Mouse (Mus musculus): ENCODE results near the gene Jmjd8. TPM values are rescaled to one million over a fixed set of nuclear protein-coding genes. Genes with fewer than 3 reads are reported as not detected.

The Jmjd8 gene
- polyA plus RNA-seq, 1 experiment: 65.2 TPM

GRCm38 (mm10) chr17:25830806-25831431, 2.3 kb downstream of the Jmjd8 start:
- TF ChIP-seq POLR2A (IDR thresholded peaks at IDR 0.05; ENCODE audit: borderline replicate concordance, extremely low read depth, low read depth, low read length): no peak
- no peak for TF ChIP-seq CTCF (IDR thresholded peaks at IDR 0.05; ENCODE audit: insufficient read depth, low read length)
- Histone ChIP-seq H3K4me1 (ENCODE audit: control insufficient read depth, insufficient read depth, low read length) (peaks cover 24% of the 10 kb centered on the region), H3K4me3 (replicated peaks; ENCODE audit: extremely low read depth, low read depth, low read length) (no peak overlapping the region)
- 80% methylated on average over 14 of the region's 14 CpGs for WGBS
- no peak for DNase-seq

DNA sequence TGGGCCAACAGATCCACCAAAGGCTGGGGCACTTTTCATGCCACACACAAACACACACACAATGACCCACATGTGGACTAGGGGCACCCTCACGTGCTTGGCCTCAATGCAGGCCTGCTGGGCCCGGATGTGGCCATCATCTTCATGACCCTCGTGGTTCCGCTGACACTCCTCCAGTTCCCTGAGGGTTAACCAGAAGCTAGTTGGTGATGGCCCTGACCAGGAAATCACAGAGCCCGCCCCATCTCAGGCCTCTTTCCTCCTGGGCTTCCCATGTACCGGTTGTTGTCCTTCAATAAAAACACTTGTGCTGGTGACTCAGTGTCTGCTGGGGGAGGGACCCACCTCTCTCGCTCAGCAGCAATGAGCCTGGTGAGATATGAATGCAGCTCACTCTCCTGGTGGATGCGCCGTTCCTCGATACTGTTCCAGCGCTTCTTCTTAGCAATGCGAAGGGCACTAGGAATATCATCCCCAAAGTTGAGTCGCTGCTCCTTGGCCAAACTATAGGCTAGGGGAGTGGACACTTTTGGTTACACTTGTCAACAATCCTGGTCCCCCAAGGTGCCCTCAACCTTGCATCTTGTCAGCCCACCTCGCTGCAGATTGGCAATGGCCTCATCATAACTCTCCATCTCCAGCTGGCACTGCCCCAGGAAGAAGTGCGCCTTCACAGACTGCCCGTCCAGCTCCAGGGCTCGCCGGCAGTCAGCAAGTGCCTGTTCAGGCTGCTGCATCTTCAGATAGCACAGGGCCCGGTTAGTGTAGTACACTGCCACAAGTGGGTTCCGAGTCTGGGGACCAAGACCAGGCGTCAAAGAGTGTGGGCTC, 3.0 kb downstream of the Jmjd8 start:
- TF ChIP-seq CTCF (IDR thresholded peaks at IDR 0.05; ENCODE audit: insufficient read depth, low read length) (no peak), POLR2A (IDR thresholded peaks at IDR 0.05; ENCODE audit: borderline replicate concordance, extremely low read depth, low read depth, low read length) (no peak)
- DNase-seq: no peak
- Histone ChIP-seq H3K4me3 (replicated peaks; ENCODE audit: extremely low read depth, low read depth, low read length) (peak overlapping the region; percentile 77), H3K4me1 (ENCODE audit: control insufficient read depth, insufficient read depth, low read length) (peaks cover 28% of the 10 kb centered on the region)
- 40% methylated on average over 21 of the region's 21 CpGs for WGBS

GRCm38 (mm10) chr17:25832436-25833290, 4.0 kb downstream of the Jmjd8 start:
- Histone ChIP-seq H3K4me3 (replicated peaks; ENCODE audit: extremely low read depth, low read depth, low read length) (peak overlapping the region; percentile 84), H3K4me1 (ENCODE audit: control insufficient read depth, insufficient read depth, low read length) (peaks cover 31% of the 10 kb centered on the region)
- under 1% methylated on average over 77 of the region's 77 CpGs for WGBS
- TF ChIP-seq POLR2A (IDR thresholded peaks at IDR 0.05; ENCODE audit: borderline replicate concordance, extremely low read depth, low read depth, low read length): peak; percentile 51
- no peak for TF ChIP-seq CTCF (IDR thresholded peaks at IDR 0.05; ENCODE audit: insufficient read depth, low read length)
- DNase-seq: peak; percentile 99

DNA sequence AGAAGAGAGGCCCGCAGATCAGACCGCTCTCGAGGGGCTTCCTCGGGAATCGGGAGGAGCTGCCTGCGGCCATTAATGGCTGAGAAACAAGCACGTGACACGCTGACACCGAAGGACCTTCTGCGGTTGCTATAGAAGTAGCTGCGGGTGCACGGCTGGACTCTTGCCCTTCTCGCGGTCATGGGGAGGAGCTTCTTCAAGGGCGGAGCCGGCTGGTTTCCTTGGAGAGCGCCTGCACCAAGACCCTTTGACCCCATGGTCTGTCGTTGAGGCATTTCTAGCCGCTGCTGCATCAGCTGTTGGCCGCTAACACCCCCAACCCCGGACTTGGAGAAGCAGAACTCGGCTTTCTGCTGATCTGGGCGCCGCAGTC, 4.6 kb downstream of the Jmjd8 start, which contains the start of gene Stub1:
TSS of gene Stub1 (minus strand) at position 114 of the 373 bp plus-strand sequence.
- peak within 1 kb of the TSS; percentile 84 for H3K4me3 ChIP-seq (replicated peaks; ENCODE audit: extremely low read depth, low read depth, low read length)
- peaks cover 30% of the 10 kb centered on the region for H3K4me1 ChIP-seq (ENCODE audit: control insufficient read depth, insufficient read depth, low read length)
- no peak for DNase-seq
- TF ChIP-seq POLR2A (IDR thresholded peaks at IDR 0.05; ENCODE audit: borderline replicate concordance, extremely low read depth, low read depth, low read length): no peak; the same call in 1 of the 2 replicates
- no peak for TF ChIP-seq CTCF (IDR thresholded peaks at IDR 0.05; ENCODE audit: insufficient read depth, low read length)
- under 1% methylated on average over 24 of the region's 24 CpGs for WGBS

GRCm38 (mm10) chr17:25833961-25834594, 5.4 kb downstream of the Jmjd8 start:
- Histone ChIP-seq H3K4me1 (ENCODE audit: control insufficient read depth, insufficient read depth, low read length) (peaks cover 27% of the 10 kb centered on the region), H3K4me3 (replicated peaks; ENCODE audit: extremely low read depth, low read depth, low read length) (peak overlapping the region; percentile 84)
- peak; percentile 29 for DNase-seq
- WGBS: 28% methylated on average over 6 of the region's 6 CpGs
- TF ChIP-seq CTCF (IDR thresholded peaks at IDR 0.05; ENCODE audit: insufficient read depth, low read length) (no peak), POLR2A (IDR thresholded peaks at IDR 0.05; ENCODE audit: borderline replicate concordance, extremely low read depth, low read depth, low read length) (no peak)

DNA sequence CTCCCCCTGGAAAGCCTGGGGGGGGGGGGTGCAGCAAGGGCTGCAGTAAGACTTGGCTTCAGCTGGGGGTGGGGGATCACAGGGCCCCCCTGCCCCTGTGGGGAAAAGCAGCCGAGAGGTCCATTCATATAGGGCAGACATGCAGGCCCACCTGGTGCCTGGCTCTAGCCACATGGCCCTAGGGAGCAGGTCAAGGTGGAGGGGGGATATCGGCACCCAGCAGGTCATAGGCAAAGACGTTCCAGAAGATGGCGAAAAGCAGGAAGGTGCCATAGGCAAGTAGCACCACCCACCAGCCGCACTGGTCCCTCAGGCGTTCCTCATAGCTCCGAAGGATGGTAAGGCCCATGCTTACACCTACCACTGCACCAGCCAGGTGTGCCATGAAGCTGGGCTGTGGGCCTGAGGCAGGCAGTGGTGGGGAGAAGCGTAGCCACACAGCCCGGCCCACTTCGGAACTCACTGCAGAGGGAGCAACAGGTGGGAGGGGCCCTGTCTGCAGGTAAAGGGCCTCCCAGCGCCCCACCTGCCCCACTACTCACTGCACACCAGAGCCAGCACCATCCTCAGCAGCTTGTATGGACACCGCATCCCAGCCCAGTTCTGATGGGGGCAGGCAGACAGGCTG, 6.0 kb downstream of the Jmjd8 start:
- WGBS: 79% methylated on average over 12 of the region's 12 CpGs
- no peak for DNase-seq
- TF ChIP-seq CTCF (IDR thresholded peaks at IDR 0.05; ENCODE audit: insufficient read depth, low read length) (no peak), POLR2A (IDR thresholded peaks at IDR 0.05; ENCODE audit: borderline replicate concordance, extremely low read depth, low read depth, low read length) (no peak)
- H3K4me3 ChIP-seq (replicated peaks; ENCODE audit: extremely low read depth, low read depth, low read length): no peak overlapping the region
- H3K4me1 ChIP-seq (ENCODE audit: control insufficient read depth, insufficient read depth, low read length): peaks cover 24% of the 10 kb centered on the region

DNA sequence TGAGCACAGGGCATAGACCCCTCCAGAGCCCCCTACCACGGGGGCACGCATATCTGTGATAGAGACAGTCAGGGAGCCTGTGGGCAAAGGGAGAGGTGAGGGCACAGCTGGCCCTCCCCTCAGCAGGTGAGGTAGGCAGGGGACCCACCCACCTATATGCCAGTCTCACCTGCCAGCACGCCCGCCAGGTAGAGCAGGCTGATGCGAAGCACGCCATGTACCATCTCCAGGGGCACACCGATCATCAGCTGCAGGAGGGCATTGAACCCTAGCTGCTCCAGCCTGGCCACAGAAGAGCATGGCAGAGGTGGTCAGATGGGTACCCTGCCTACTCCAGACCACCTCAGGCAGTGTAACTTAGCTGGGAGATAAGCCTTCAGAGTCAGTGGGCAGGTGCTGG, 6.6 kb downstream of the Jmjd8 start:
- 86% methylated on average over 7 of the region's 7 CpGs for WGBS
- no peak overlapping the region for H3K4me3 ChIP-seq (replicated peaks; ENCODE audit: extremely low read depth, low read depth, low read length)

DNA sequence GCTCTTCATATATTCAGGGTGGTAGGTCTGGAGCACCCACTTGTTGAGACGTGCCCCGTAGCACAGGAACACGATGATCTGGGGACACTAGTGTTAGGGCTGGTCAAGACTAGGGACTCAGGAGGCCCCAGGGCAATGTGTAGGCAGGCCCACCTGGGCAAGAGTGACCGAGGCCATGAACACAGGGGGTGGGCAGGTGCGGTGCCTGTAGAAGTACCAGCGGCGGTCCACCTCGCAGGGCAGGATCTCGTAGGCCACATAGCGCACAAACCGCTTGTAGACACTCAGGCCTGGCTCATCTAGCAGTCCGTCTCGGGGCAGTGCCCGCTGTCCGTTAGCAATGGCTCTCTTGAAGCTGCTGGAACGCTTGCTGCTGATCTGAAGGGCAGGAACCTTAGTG, 7.1 kb downstream of the Jmjd8 start:
- Histone ChIP-seq H3K4me3 (replicated peaks; ENCODE audit: extremely low read depth, low read depth, low read length) (no peak overlapping the region), H3K4me1 (ENCODE audit: control insufficient read depth, insufficient read depth, low read length) (peaks cover 23% of the 10 kb centered on the region)
- 87% methylated on average over 16 of the region's 16 CpGs for WGBS
- DNase-seq: no peak
- TF ChIP-seq CTCF (IDR thresholded peaks at IDR 0.05; ENCODE audit: insufficient read depth, low read length) (no peak), POLR2A (IDR thresholded peaks at IDR 0.05; ENCODE audit: borderline replicate concordance, extremely low read depth, low read depth, low read length) (no peak)

More for the DNA sequence above, 6.6 kb downstream of the Jmjd8 start:
- peaks cover 23% of the 10 kb centered on the region for H3K4me1 ChIP-seq (ENCODE audit: control insufficient read depth, insufficient read depth, low read length)
- no peak for DNase-seq
- TF ChIP-seq CTCF (IDR thresholded peaks at IDR 0.05; ENCODE audit: insufficient read depth, low read length) (no peak), POLR2A (IDR thresholded peaks at IDR 0.05; ENCODE audit: borderline replicate concordance, extremely low read depth, low read depth, low read length) (no peak)

Data from lung, adult 2 months (tissue).